Mouse (Mus musculus): ENCODE measurements around the gene Glul.

- no peak for TF ChIP-seq CTCF (IDR thresholded peaks at IDR 0.05; ENCODE audit: low read depth, low read length)
- no peak for TF ChIP-seq GATA1 (IDR thresholded peaks at IDR 0.05; ENCODE audit: borderline replicate concordance, low read length)
- no peak for TF ChIP-seq TAL1 (conservative IDR thresholded peaks at IDR 0.05; ENCODE audit: low read depth, low read length)
Observed at GRCm38 (mm10) chr1:153922571-153923021, 22.9 kb downstream of the Glul start.
